Mouse (Mus musculus) cortical plate, adult 2 months (tissue): ENCODE measurements around the gene Creb3l1.

ENCODE experiments used
- CTCF ChIP-seq: fragments of 200-500 bp; IDR thresholded peaks from 2 replicates; pipeline ENCODE4 v1.5.1; 2011; ENCODE audit warnings: mild to moderate bottlenecking, control low read depth, low read length; ENCODE audit not compliant: insufficient read depth; ENCODE audit errors: extremely low read depth
- POLR2A ChIP-seq: fragments of 200-500 bp; IDR thresholded peaks from 2 replicates; pipeline ENCODE4 v1.6.1; 2011; ENCODE audit warnings: mild to moderate bottlenecking, low read length, control low read depth; ENCODE audit not compliant: insufficient read depth; ENCODE audit errors: extremely low read depth

GRCm38 (mm10) chr2:91932737-91933350 lies 91.5 kb downstream of the Creb3l1 start:
- TF ChIP-seq POLR2A (no peak), CTCF (no peak)
